Mouse (Mus musculus): ENCODE data around the gene C1qtnf9.

C1qtnf9 gene

DNA sequence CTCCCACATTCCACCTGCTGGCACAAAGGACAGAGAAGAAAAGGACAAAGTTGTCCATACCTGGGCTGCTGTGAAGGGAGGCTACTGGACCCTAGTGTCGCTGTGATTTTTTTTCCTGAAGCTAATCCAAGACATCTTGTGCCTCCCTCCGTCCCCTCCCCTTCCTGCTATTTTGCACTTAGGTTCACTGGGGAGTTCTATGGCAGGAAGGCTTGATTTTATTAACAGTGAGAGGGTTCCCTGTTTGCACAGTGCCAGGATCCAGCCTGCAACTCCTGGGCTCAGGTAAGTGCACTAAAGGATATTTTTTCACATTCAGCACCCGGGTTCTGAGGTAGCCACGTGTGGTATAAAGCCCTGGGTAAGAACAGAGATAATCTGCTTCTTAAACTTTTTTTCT is at the start of gene C1qtnf9:
Gene C1qtnf9 (plus strand): TSS at position 251 of the 400 bp plus-strand sequence.
- Histone ChIP-seq H3K36me3 (ENCODE audit: control insufficient read depth, insufficient read depth, low read length, poor library complexity, severe bottlenecking) (no peaks in the 10 kb centered on the region), H3K27me3 (ENCODE audit: control insufficient read depth, insufficient read depth, low read length, poor library complexity, severe bottlenecking) (no peaks in the 10 kb centered on the region)
- DNase-seq (ENCODE audit: low read depth, low spot score), result no peak

GRCm38 (mm10) chr14:60721304-60721703 is 46.6 kb upstream of the C1qtnf9 start:
- Histone ChIP-seq H3K36me3 (ENCODE audit: control insufficient read depth, insufficient read depth, low read length, poor library complexity, severe bottlenecking) (no peaks in the 10 kb centered on the region), H3K27me3 (ENCODE audit: control insufficient read depth, insufficient read depth, low read length, poor library complexity, severe bottlenecking) (no peaks in the 10 kb centered on the region)
- DNase-seq (ENCODE audit: low read depth, low spot score), result no peak

GRCm38 (mm10) chr14:60721938-60722337 is 46.0 kb upstream of the C1qtnf9 start:
- no peak for DNase-seq (ENCODE audit: low read depth, low spot score)
- no peaks in the 10 kb centered on the region for H3K27me3 ChIP-seq (ENCODE audit: control insufficient read depth, insufficient read depth, low read length, poor library complexity, severe bottlenecking)
- H3K36me3 ChIP-seq (ENCODE audit: control insufficient read depth, insufficient read depth, low read length, poor library complexity, severe bottlenecking), result no peaks in the 10 kb centered on the region

GRCm38 (mm10) chr14:60726091-60726490 is 41.8 kb upstream of the C1qtnf9 start:
- no peaks in the 10 kb centered on the region for H3K27me3 ChIP-seq (ENCODE audit: control insufficient read depth, insufficient read depth, low read length, poor library complexity, severe bottlenecking)
- no peaks in the 10 kb centered on the region for H3K36me3 ChIP-seq (ENCODE audit: control insufficient read depth, insufficient read depth, low read length, poor library complexity, severe bottlenecking)
- DNase-seq (ENCODE audit: low read depth, low spot score), result no peak

- no peak for DNase-seq (ENCODE audit: low read depth, low spot score)
Measured at GRCm38 (mm10) chr14:60727130-60727529, 40.8 kb upstream of the C1qtnf9 start.

DNA sequence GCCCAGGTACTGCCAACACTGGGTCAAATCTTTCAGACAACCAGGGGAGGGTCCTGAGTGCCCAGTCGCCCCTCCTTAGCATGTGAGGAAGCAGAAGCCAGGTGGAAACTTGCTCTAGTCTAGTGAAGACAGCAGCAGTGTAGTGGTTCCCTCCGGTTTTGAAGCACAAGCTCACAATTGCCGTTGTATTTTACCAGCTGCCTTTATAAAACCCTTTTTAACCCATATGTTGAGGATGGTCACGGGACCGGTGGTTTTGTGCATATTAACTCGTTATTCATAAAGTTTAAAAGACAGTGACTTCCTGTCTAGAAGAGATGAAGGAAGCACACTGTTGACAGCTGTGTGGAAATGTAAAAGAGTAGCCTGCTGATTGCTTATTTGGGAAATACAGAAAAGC is 35.9 kb upstream of the C1qtnf9 start:
- no peaks in the 10 kb centered on the region for H3K36me3 ChIP-seq (ENCODE audit: control insufficient read depth, insufficient read depth, low read length, poor library complexity, severe bottlenecking)
- DNase-seq (ENCODE audit: low read depth, low spot score), result peak; percentile 47
- H3K27me3 ChIP-seq (ENCODE audit: control insufficient read depth, insufficient read depth, low read length, poor library complexity, severe bottlenecking), result no peaks in the 10 kb centered on the region

More at GRCm38 (mm10) chr14:60727130-60727529, 40.8 kb upstream of the C1qtnf9 start:
- Histone ChIP-seq H3K27me3 (ENCODE audit: control insufficient read depth, insufficient read depth, low read length, poor library complexity, severe bottlenecking) (no peaks in the 10 kb centered on the region), H3K36me3 (ENCODE audit: control insufficient read depth, insufficient read depth, low read length, poor library complexity, severe bottlenecking) (no peaks in the 10 kb centered on the region)

- Histone ChIP-seq H3K27me3 (ENCODE audit: control insufficient read depth, insufficient read depth, low read length, poor library complexity, severe bottlenecking) (no peaks in the 10 kb centered on the region), H3K36me3 (ENCODE audit: control insufficient read depth, insufficient read depth, low read length, poor library complexity, severe bottlenecking) (no peaks in the 10 kb centered on the region)
- DNase-seq (ENCODE audit: low read depth, low spot score), result peak; percentile 40
Measured at GRCm38 (mm10) chr14:60732787-60733186, 35.1 kb upstream of the C1qtnf9 start.

DNA sequence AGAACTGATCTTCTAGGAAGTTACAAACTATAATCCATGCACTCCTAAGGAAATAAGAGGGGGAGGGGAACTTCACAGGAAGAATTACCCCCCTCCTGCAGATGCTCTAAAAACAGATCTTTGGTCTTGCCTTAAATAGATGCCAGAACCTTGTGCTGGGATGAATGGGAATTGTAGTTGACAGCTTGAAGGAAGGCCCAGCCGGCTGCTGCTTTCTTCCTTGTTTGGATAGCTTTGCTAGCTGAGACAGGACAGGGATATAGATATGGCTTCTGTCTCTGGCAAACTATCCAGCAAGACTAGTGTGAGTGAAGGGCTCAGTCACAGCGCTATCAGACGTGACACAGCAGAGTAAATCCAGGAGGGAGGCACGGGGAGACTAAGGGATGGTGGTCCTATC is 34.2 kb upstream of the C1qtnf9 start:
- no peak for DNase-seq (ENCODE audit: low read depth, low spot score)
- Histone ChIP-seq H3K27me3 (ENCODE audit: control insufficient read depth, insufficient read depth, low read length, poor library complexity, severe bottlenecking) (no peaks in the 10 kb centered on the region), H3K36me3 (ENCODE audit: control insufficient read depth, insufficient read depth, low read length, poor library complexity, severe bottlenecking) (no peaks in the 10 kb centered on the region)

GRCm38 (mm10) chr14:60735206-60735605 is 32.7 kb upstream of the C1qtnf9 start:
- no peak for DNase-seq (ENCODE audit: low read depth, low spot score)

DNA sequence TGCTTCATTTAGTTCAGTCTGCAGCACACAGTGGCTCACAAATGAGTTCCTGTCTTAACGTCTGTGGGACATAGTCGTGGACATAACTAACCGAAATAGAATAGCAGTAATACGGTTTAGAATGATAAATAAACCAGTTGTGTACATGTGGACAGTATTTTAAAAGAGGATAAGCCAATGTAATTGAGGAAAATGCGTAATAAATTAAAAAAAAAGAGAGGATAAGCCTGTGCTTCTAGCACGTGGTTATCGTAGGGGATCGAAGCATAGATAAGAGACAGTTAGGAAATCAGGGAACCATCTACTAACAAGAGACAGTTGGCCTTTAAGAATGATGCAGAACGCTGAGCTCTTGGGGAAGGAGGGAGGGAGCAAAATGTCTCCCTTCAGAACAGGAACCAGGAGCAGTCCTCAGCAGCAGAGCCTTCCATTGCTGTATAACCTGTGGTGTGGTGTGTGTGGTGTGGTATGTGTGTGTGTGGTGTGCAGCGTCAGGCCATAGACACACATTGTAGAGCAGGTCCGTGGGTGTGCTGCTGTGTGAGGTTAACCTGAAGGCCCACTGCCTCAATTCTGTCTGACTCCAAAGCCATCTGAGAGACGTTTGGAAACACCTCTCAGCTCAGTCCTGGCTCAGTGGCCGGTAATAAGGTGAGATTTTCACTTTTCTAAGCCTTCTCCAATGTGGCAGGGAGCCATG is 31.9 kb upstream of the C1qtnf9 start:
- peak; percentile 29 for DNase-seq (ENCODE audit: low read depth, low spot score)
- Histone ChIP-seq H3K36me3 (ENCODE audit: control insufficient read depth, insufficient read depth, low read length, poor library complexity, severe bottlenecking) (no peaks in the 10 kb centered on the region), H3K27me3 (ENCODE audit: control insufficient read depth, insufficient read depth, low read length, poor library complexity, severe bottlenecking) (no peaks in the 10 kb centered on the region)

More at GRCm38 (mm10) chr14:60735206-60735605, 32.7 kb upstream of the C1qtnf9 start:
- no peaks in the 10 kb centered on the region for H3K27me3 ChIP-seq (ENCODE audit: control insufficient read depth, insufficient read depth, low read length, poor library complexity, severe bottlenecking)
- H3K36me3 ChIP-seq (ENCODE audit: control insufficient read depth, insufficient read depth, low read length, poor library complexity, severe bottlenecking), result no peaks in the 10 kb centered on the region

DNA sequence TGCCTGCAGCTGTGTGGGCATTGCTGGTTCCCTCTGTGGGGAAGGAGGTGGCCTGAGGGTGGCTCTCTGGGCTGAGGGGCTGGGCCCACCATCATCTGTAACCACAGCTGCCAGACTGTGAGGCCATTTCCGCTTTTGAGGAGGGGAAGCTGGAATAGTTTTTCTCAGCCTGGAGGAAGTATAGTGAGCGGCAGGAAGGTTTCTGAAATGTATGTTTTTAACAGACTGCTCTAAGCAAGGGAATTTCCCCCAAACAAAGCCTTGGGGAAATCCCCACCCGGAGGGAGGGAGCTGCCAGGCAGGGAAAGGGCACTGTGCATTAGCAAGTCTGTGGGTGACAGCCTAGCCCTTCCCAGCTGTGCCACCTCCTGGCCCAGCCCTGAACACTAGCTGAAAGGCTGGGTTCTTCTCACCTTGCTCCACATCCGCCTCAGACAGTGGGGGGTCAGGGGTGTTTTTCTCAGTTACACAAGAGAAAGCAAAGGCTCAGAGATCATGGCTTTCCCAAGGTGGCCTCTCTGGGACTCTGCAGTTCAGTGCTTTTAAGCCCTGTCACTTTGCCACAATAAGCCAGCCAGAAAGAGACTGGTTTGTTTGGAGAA is 31.2 kb upstream of the C1qtnf9 start:
- Histone ChIP-seq H3K27me3 (ENCODE audit: control insufficient read depth, insufficient read depth, low read length, poor library complexity, severe bottlenecking) (no peaks in the 10 kb centered on the region), H3K36me3 (ENCODE audit: control insufficient read depth, insufficient read depth, low read length, poor library complexity, severe bottlenecking) (no peaks in the 10 kb centered on the region; the same call in 1 of the 2 replicates)
- DNase-seq (ENCODE audit: low read depth, low spot score), result peak; percentile 85

DNA sequence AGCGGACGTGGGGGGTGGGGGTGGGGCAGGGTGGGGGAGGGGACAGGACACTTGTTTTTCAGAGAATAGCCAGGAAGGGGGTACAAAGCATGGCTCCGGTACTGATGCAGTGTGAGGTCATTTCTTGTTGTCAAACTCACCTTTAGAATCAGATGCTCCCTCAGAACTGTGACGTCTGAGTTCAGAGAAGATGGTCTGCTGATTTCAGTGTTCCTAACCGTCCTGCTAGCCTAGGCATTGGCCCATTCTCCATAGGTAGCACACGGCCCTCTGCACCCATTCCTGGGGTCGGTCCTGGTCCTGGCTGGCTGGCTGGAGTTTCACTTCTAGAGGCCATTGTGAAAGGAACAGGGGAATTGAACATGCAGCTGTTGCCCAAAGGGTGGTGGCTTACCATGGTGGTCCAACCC is 30.7 kb upstream of the C1qtnf9 start:
- DNase-seq (ENCODE audit: low read depth, low spot score), result peak; percentile 77
- H3K27me3 ChIP-seq (ENCODE audit: control insufficient read depth, insufficient read depth, low read length, poor library complexity, severe bottlenecking), result no peaks in the 10 kb centered on the region
- H3K36me3 ChIP-seq (ENCODE audit: control insufficient read depth, insufficient read depth, low read length, poor library complexity, severe bottlenecking), result no peaks in the 10 kb centered on the region; the same call in 1 of the 2 replicates

DNA sequence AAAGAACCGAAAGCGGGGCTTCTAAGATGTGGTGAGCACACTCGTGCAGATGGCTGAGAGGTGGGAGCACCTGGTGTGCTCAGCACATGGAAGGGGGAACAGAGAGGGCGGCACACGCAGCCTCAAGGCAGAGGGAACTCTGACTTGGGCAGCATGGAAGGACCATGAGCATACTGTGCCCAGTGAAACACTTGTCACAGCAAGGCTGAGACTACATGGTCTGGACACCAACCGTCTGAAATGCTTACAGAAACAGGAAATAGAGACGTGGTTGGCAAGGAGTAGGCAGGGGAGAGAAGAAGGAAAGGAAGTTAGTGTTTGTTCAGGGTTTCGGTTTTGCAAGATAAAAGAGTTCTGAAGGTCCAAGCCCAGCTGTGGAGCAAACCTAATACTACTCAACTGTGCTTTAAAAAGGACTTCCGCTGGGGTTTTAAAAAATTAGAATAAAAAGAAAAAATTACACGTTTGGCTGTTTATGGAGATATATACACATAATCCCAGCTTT is 29.4 kb upstream of the C1qtnf9 start:
- H3K27me3 ChIP-seq (ENCODE audit: control insufficient read depth, insufficient read depth, low read length, poor library complexity, severe bottlenecking), result no peaks in the 10 kb centered on the region
- DNase-seq (ENCODE audit: low read depth, low spot score), result peak; percentile 69
- H3K36me3 ChIP-seq (ENCODE audit: control insufficient read depth, insufficient read depth, low read length, poor library complexity, severe bottlenecking), result no peaks in the 10 kb centered on the region; the same call in 1 of the 2 replicates

DNA sequence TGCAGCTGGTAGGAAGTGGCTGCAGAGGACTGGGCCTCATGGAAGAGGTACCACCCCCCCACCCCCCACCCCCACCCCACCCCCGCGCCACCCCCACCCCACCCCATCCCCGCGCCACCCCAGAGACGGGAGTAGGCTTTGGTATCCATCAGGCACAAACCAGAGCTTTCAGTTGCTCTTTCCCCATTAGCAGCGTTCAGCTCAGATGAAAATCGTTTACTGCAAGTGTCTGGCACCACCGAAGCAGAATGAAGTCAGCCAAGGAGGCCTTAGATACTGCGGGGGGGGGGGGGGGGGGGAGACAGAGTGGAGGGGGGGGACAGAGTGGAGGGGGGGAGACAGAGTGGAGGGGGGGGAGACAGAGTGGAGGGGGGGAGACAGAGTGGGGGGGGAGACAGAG is 28.8 kb upstream of the C1qtnf9 start:
- DNase-seq (ENCODE audit: low read depth, low spot score), result no peak
- no peaks in the 10 kb centered on the region; the same call in 1 of the 2 replicates for H3K36me3 ChIP-seq (ENCODE audit: control insufficient read depth, insufficient read depth, low read length, poor library complexity, severe bottlenecking)

DNA sequence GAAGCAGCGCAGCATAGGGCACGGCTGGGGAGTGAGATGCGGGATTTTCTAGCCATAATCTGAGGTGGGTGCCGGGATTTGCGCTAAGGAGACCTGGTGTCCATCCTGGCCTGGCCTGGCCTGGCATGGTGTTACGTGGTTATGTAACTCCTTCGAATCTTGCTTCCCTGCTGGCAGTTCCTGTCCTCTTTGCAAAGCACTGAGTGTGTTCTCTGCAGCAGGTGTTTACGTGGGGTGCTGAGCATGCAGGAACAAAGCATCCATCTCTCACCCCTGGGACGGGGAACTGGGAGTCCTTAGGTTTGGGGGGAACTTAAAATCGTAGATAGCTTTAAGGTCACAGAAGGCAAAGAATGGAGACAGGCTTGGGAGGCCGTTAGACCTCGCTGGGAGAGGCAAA is 28.3 kb upstream of the C1qtnf9 start:
- no peaks in the 10 kb centered on the region for H3K27me3 ChIP-seq (ENCODE audit: control insufficient read depth, insufficient read depth, low read length, poor library complexity, severe bottlenecking)

More for the DNA sequence above, 28.8 kb upstream of the C1qtnf9 start:
- no peaks in the 10 kb centered on the region for H3K27me3 ChIP-seq (ENCODE audit: control insufficient read depth, insufficient read depth, low read length, poor library complexity, severe bottlenecking)

More for the DNA sequence above, 28.3 kb upstream of the C1qtnf9 start:
- no peak for DNase-seq (ENCODE audit: low read depth, low spot score)
- no peaks in the 10 kb centered on the region; the same call in 1 of the 2 replicates for H3K36me3 ChIP-seq (ENCODE audit: control insufficient read depth, insufficient read depth, low read length, poor library complexity, severe bottlenecking)

All from splenic B cell, adult 2 months (primary cell).